Mouse (Mus musculus): ENCODE data around the gene Pde4c. TPM values are rescaled to one million over a fixed set of nuclear protein-coding genes. Genes with fewer than 3 reads are reported as not detected.

Pde4c gene
- total RNA-seq, 2 experiments from 2014 or later, result 0.49 to 0.61 TPM

DNA sequence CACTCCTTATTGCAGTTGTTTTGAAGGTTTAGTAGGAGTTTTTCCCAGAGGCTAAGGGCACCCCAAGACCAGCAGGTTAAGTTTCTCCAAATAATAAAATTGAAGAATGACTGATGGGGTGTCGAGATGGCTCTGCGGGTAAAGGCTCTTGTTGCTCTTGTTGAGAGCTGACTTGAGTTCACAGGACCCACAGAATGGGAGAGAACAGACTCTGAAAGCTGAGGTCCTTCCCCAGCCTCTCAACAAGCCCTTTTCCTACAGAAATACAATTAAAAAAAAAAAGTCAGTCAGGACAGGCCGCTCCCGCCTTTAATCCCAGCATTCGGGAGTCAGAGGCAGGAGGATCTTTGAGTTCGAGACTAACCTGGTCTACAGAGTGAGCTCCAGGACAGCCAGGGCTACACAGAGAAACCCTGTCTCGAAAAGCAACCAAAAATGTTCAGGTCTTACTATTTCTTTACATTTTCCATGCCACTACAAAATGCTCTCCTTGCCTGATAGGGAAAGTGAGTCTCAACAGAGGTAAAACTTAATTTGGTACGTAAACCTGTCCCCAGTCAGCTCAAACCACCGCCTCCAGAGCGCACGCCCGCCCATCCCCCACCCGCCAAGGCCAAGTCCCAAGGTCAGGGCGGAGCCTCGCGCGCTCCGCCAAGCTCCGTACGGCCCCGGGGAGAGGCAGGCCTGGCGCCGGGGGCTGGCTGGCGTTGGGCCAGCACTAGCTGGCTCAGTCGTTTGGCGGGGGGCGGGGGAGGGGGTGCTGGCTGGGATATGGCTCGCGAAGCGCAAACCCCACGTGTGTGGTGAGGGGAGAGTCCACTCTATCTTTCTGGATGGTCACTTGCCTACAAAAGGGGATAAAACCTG lies 27.3 kb upstream of the Pde4c start:
- intact Hi-C loops (cut with DNase I), result no loop called here
- DNase-seq (ENCODE audit: extremely low spot score in 1 of 2, low spot score in 2 of 2), result peak in 1 of 2 experiments; percentile 79

DNA sequence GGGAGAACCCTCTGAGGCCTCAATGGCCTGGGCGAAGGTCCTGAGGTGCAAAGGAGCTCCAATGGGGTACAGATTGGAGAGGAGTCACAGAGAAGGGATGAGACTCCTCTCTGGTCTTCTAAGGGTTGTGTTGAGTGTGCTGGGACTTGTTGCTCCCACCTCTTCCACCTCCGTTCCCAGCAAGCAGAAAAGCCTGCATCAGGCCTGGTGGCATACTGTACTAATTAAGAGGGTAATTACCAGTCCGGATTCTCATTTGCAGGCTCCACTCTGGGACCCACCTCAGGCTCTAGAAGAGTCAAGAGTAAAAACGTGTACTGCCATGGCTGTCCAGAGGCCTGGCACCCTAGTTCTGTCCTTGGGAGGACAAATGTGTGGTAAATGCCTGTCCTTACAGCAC lies 26.6 kb upstream of the Pde4c start:
- intact Hi-C loops (cut with DNase I), result no loop called here
- DNase-seq (ENCODE audit: extremely low spot score in 1 of 2, low spot score in 2 of 2), result no peak

DNA sequence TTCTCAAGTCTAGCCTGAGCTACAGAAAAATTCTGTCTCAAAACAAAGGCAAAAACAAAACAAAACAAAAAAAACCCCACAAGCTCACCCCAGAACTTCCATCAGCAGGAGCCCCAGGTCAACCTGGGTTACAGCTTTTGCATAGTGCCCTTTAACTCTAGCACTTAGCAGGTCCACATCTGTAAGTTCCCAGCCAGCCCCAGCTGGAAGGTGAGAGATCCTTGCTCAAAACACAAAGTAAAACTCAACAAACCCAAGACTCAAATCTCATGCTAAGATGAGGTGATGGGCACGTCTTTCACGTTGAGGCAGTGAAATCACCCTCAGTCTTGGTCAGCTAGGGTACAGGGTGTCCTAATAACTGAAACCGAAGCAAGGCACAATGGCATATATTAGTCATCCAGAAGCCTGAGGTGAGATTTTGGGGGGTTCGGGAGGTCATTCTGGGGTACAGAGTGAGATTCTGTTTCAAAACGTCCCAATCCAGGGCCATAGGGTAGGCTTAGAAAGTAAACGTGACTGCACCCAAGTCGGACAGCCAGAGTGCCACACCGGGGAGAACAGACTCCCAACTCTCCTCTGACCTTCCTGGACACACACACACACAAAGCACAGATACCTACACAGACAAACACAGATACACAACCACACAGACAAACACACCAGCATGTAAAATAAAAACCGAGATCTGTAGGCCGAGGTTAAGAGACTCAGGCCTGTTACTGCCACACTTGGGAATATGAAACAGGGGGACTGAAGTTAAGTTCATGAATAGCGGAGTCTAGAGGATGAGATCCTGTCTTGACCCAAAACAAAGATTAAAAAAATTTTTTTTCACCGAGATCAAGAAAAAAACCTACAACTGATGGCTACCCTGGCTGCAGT lies 25.9 kb upstream of the Pde4c start:
- DNase-seq (ENCODE audit: extremely low spot score in 1 of 2, low spot score in 2 of 2), result no peak
- intact Hi-C loops (cut with DNase I), result no loop called here

DNA sequence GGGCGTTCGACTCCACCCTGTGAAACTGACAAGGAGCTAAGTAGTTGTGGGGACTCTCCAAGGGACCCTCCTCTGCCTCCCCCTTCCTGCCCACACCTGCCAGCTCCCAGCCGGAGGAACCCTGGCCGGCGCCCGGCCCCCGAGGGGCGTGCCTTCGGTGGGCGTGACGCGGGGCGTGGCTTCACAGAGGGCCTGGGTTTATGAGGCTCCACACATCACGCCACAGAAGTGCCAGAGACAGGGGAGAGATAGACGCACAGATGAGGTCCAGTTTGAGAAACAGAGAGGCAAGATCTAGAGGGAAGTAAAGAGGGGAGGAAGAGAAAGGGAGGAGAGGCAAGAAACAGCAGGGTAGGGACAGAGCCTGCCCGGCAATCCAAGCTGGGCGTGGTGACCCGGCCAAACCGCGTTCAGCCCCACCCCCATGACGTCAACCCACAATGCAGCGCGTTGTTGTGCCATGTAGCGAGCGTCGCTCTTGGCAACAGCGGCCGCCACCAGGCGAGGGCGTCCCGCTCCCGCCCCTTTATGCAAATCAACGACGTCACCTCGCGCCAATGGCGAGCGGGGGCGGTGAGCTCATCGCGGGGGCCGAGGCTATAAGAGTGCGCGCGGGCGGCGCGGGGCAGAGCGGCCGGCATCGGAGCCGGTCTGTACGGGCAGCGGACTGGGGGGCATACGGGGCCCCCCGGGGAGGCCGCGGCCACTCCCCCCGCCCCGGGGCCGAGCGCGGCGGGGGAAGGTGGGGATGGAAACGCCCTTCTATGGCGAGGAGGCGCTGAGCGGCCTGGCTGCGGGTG lies 25.0 kb upstream of the Pde4c start, which contains the start of gene Jund:
TSS of gene Jund (plus strand) at position 640 of the 800 bp plus-strand sequence.
- intact Hi-C loops (cut with DNase I), result no loop called here
- DNase-seq (ENCODE audit: extremely low spot score in 1 of 2, low spot score in 2 of 2), result peak; percentile 98 to 100

DNA sequence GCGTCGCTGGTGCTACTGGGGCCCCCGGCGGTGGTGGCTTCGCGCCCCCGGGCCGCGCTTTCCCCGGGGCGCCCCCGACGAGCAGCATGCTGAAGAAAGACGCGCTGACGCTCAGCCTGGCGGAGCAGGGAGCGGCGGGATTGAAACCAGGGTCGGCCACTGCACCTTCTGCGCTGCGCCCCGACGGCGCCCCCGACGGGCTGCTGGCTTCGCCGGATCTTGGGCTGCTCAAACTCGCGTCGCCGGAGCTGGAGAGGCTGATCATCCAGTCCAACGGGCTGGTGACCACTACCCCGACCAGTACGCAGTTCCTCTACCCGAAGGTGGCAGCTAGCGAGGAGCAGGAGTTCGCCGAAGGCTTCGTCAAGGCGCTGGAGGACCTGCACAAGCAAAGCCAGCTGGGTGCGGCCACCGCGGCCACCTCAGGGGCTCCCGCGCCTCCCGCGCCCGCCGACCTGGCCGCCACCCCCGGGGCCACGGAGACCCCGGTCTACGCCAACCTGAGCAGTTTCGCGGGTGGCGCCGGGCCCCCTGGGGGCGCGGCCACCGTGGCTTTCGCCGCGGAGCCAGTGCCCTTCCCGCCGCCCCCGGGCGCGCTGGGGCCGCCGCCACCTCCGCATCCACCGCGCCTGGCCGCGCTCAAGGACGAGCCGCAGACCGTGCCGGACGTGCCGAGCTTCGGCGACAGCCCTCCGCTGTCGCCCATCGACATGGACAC lies 24.2 kb upstream of the Pde4c start:
- peak; percentile 53 to 78 for DNase-seq (ENCODE audit: extremely low spot score in 1 of 2, low spot score in 2 of 2)
- intact Hi-C loops (cut with DNase I), result no loop called here

DNA sequence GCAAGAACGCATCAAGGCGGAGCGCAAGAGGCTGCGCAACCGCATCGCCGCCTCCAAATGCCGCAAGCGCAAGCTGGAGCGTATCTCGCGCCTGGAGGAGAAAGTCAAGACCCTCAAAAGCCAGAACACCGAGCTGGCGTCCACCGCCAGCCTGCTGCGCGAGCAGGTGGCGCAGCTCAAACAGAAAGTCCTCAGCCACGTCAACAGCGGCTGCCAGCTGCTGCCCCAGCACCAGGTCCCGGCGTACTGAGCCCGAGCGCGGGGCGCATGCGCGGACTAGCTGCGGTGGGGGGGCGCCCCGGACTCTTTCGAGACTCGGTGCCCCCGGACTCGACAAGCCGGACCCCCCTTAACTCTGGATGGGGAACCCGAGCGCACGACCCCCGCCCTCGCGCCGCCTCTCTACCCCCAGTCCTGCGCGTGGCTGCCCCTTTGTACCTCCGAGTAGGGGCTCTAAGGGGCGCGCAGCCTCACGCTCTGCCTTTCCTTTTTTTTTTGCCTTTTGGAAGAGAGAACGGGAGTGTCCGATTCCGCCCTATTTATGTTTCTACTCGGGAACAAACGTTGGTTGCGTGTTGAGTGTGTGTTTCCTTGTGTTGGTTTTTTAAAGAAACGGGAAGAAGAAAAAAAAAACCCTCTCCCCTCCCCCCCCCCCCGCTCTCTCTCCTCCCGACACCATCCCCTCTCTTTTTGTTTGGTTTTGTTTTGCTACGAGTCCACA lies 23.5 kb upstream of the Pde4c start:
- intact Hi-C loops (cut with DNase I), result loop anchor here (1.0 kb wide), 1 partner anchor 27 kb away; the partner anchor contains the start of gene Lsm4
- DNase-seq (ENCODE audit: extremely low spot score in 1 of 2, low spot score in 2 of 2), result peak; percentile 75 to 89

DNA sequence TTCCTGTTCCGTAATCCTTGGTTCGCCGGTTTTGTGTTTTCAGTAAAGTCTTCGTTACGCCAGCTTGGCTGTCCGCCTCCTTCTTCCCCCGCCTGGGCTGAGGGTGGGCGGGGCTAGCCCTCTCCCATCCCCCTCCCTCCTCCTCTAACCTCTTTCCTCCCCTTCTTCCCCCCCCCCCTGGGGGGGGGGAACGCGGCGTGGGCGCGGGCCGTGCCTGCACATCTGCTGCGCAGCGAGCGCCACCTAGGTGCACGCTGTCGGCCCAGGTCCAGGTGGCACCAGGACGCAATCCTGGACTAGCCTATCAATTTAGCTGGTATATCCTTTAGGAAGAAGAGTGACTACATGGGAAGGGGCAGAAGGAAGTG lies 23.0 kb upstream of the Pde4c start:
- intact Hi-C loops (cut with DNase I), result loop anchor here (1.0 kb wide), 1 partner anchor 27 kb away; the partner anchor contains the start of gene Lsm4
- peak; percentile 80 to 93 for DNase-seq (ENCODE audit: extremely low spot score in 1 of 2, low spot score in 2 of 2)

DNA sequence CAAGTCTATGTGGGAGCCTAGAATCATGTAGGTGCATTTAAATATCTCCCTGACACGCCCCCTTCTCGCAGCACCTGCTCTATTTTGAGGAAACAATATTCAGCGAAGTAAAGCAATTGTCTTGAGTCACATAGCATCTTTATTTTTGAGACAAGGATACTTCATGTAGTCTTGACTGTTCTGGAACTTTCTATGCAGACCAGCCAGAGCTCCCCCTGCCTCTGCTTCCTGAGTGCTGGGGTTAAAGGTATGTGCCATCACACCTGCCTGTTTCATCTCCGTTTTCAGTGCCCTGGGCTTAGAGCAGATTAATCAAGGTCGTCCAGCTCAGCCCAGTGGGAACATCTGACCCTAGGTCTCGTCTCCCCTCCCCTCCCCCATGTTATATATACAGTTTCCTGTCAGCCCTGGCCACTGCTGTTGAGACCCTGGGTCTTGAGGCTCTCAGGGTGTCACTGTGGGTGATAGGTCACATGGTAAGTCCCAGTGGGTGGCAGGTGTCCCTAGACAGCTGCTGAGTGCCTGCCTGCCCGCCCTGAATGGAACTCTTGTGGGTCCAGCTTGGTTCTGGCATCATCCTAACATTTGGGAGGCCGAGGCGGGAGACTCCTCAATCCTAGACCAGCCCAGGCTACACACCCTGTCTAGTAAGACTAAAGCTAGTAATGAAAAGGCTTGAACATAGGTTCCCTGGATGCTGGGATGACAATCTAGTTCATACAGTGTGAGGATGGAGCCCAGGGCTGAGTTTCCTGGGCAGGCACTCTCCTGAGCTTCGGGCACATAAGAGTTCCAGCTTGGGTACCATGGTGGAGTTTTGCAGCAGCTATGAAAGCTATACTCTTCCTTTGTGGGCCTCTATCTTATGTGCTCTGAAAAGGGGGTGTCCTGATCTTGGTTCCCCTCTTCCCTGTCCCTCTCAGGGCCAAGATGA lies 22.2 kb upstream of the Pde4c start:
- DNase-seq (ENCODE audit: extremely low spot score in 1 of 2, low spot score in 2 of 2), result no peak
- intact Hi-C loops (cut with DNase I), result no loop called here

DNA sequence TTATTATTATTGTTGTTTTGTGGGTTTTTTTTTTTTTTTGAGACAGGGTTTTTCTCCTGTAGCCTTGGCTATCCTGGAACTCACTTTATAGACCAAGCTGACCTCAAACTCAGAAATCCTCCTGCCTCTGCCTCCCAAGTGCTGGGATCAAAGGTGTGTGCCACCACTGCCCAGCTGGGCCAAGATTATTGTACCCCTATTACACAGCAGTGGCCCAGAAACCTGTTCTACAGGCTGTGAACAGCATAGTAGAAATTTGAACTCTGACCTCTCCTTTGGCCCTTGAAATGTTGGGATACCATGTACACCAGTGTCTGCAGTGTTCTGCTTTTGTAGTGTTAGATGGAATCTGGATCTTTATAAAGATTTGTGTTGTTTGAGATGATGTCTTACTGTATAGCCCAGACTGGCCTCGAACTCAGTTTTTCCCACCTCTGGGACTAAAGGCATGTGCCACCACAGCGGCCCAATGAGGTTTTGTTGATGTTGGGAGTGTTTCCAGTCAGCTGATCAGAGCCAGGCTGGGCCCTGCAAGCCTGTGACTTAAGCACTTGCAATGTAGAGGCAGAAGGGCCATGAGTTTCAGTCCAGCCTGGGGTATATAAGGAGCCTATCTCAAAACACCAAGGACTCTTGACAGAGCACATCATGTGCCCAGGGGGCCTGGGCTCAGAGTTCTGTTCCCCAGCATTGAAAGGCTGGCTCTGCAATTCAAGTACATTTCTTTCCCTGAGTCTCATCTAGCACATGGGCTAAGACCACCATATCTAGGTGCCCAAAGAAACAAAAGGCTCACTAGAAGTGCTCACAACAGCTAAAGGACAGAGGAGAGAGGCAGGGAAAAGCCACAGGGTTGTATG lies 21.3 kb upstream of the Pde4c start:
- intact Hi-C loops (cut with DNase I), result no loop called here
- no peak for DNase-seq (ENCODE audit: extremely low spot score in 1 of 2, low spot score in 2 of 2)

DNA sequence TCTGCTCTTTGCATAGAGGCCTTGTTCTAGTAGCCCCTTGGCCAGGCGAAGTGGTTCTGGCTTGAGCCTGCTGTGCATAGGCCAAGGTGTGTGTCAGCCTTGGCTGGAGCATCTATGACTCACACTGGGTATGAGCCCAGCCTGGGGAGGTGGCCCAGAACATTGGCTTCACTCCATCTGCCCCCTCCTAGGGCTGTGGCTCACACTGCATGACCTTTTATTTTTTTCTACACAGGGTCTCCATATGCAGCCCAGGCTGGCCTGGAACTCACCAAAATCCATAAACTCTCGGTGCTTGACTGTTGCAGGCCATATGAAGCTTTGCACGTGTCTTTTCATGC lies 20.7 kb upstream of the Pde4c start:
- DNase-seq (ENCODE audit: extremely low spot score in 1 of 2, low spot score in 2 of 2), result no peak
- intact Hi-C loops (cut with DNase I), result no loop called here

DNA sequence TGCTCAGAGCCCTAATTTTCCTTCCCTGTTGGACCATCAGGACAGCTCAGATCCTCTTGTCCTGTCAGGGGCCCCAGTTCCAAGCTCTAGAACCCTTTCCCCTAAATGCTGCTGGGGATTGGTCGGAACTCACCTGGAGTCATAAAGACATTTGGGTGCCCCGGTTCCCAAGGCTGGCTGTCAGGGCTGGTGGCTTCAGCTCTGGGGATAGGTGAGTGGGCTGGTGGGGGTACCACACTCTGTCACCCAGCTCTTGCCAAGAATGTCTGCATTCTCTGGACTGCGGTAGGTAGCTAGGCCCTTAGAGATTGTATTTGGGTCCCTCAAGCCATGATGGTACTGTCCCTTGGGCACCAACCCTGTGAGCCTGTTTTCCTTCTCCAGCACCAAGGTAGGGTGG lies 20.2 kb upstream of the Pde4c start, which contains the start of gene Iqcn:
TSS of gene Iqcn (plus strand) at position 171 of the 400 bp plus-strand sequence.
- DNase-seq (ENCODE audit: extremely low spot score in 1 of 2, low spot score in 2 of 2), result no peak
- intact Hi-C loops (cut with DNase I), result no loop called here

DNA sequence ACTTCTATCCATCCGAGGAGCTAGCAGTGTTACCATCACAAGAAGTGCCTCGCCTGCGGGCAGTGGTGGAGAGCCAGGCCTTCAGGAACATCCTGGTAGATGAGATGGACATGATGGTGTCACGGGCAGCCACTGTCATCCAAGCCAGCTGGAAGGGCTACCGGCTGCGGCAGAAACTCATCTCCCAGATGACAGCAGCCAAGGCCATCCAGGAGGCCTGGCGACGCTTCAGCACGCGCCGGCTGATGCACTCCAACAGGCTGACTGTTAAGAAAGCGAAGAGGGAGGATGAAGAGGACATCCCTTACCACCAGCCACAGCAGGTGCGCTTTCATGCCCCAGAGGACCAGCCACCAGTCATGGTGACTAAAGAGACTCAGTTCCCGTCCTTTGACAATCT lies 15.2 kb upstream of the Pde4c start:
- DNase-seq (ENCODE audit: extremely low spot score in 1 of 2, low spot score in 2 of 2), result no peak
- intact Hi-C loops (cut with DNase I), result no loop called here

DNA sequence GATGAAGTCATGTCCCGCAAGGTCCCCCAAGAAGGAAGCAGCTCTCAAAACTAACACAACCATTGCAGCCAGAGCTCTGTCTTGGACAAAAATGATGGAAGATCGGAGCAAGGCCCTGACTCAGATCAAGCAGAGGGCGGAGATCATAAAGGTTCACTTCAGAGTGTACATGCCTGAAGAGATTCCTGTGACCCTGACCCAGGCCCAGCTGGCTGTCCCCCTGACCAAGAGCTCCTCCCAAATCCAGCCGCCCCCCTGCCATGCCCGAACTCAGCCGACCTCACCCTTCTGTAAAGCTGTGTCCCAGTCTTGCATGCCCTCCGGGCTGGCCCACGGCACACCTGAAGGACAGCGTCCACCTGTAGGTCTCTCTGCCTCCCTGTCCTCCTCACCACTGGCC lies 13.7 kb upstream of the Pde4c start:
- DNase-seq (ENCODE audit: extremely low spot score in 1 of 2, low spot score in 2 of 2), result no peak
- intact Hi-C loops (cut with DNase I), result no loop called here

DNA sequence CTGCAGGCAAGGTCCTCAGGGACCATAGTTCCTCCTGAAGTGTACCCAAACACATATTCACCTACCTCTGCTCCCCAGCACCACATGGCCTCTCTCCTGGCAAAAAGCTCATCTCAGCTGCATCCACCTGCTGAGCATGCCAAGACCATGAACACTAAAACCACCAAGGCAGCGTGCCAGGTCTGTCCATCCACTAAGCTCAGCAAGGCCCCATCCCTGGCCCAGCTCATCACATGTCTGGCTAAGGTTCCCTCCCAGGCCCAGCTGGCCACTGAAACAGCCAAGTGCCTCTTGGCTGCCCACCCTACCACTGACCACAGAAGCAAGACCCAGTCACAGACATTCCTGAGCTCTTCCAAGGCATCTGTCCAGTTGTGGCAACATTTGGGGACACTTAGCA lies 13.2 kb upstream of the Pde4c start:
- intact Hi-C loops (cut with DNase I), result no loop called here
- DNase-seq (ENCODE audit: extremely low spot score in 1 of 2, low spot score in 2 of 2), result no peak

DNA sequence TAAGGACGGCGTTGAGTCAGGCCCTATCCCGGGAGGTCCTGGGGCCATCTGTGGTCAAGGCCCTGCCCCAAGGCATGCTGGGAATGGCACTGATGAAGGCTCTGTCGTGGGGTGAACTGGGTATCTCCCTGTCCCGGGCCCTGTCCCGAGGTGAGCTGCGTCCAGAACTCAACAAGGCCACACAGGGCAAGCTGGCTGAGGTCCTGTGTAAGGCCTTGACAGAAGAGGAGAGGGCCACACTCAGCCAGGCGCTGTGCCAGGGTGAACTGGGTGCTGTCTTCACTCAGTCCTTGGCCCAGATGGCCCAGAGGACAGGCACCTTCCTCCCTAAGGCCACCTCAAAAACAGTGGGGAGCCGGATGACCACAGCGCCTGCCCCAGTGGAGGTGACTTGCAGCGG lies 12.5 kb upstream of the Pde4c start:
- DNase-seq (ENCODE audit: extremely low spot score in 1 of 2, low spot score in 2 of 2), result no peak
- intact Hi-C loops (cut with DNase I), result no loop called here

DNA sequence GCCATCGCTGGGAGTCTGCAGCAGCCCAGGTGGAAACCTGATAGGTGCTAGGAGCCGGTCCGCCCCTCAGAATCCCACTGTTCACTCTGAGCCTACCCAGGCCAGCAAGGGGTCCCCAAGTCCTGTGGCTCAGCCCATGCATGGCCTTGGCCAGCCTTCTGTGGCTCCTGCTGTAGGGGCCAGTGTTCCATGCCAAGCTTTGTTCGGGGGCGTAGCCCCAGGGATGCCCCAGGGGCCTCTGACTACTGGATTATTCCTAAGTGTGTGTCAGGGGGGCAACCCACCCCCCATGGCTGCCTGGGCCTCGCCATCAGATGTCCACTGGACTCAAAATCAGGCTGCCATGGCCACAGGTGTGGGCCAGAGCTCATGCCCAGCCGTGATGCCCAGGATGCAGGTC lies 9.5 kb upstream of the Pde4c start:
- peak in 1 of 2 experiments; percentile 22 for DNase-seq (ENCODE audit: extremely low spot score in 1 of 2, low spot score in 2 of 2)
- intact Hi-C loops (cut with DNase I), result no loop called here

All from left cerebral cortex, postnatal 10 days (tissue).